Comparison of ENCODE assay signal across 43 mouse cellular contexts in genomic region chr10:117226002-117226401, GRCm38 (mm10). TPM values are rescaled to one million over a fixed set of nuclear protein-coding genes. Genes with fewer than 3 reads are reported as not detected.
"Had no signal": no experiment of that assay in that cellular context is flagged by ENCODE, and none has a peak within 500 bp of the region (broad histone marks: within the 10 kb centered on the region; RNA-seq: fewer than 3 reads in every experiment).

No protein-coding gene starts in this region.

- H3K27me3 ChIP-seq: limb, embryonic 12.5 days; limb, embryonic 13.5 days; limb, embryonic 15.5 days; liver, embryonic 12.5 days; liver, embryonic 13.5 days; lung, embryonic 15.5 days; midbrain, embryonic 12.5 days; midbrain, embryonic 13.5 days; midbrain, embryonic 15.5 days; neural tube, embryonic 12.5 days had no signal

- H3K27ac ChIP-seq: left cerebral cortex, adult 2 months; limb, embryonic 10.5 days; limb, embryonic 12.5 days; limb, embryonic 13.5 days; limb, embryonic 15.5 days; liver, embryonic 12.5 days; liver, embryonic 13.5 days; liver, embryonic 14.5 days; liver, embryonic 15.5 days; lung, embryonic 15.5 days; macrophage; midbrain, embryonic 10.5 days; midbrain, embryonic 12.5 days; midbrain, embryonic 13.5 days; midbrain, embryonic 15.5 days; neural tube, embryonic 12.5 days had no signal

- H3K4me3 ChIP-seq: left cerebral cortex, adult 2 months; limb, embryonic 10.5 days; limb, embryonic 12.5 days; limb, embryonic 13.5 days; limb, embryonic 15.5 days; liver, embryonic 12.5 days; liver, embryonic 13.5 days; liver, embryonic 15.5 days; lung, embryonic 15.5 days; megakaryocyte, embryonic 14.5 days; midbrain, embryonic 10.5 days; midbrain, embryonic 12.5 days; midbrain, embryonic 13.5 days; midbrain, embryonic 15.5 days; myocyte; neural tube, embryonic 12.5 days had no signal

- H3K9me3 ChIP-seq: limb, embryonic 10.5 days; limb, embryonic 12.5 days; limb, embryonic 13.5 days; limb, embryonic 15.5 days; liver, embryonic 12.5 days; liver, embryonic 13.5 days; liver, embryonic 15.5 days; lung, embryonic 15.5 days; megakaryocyte, embryonic 14.5 days; midbrain, embryonic 10.5 days; midbrain, embryonic 12.5 days; midbrain, embryonic 13.5 days; midbrain, embryonic 15.5 days; neural tube, embryonic 12.5 days had no signal

- DNase-seq: left cerebral cortex, postnatal 4 days; liver; liver, embryonic 13.5 days; liver, postnatal 0 days; lung, adult 2 months; lung, embryonic 14.5 days; lung, postnatal 10 days; lung, postnatal 14 days; lung, postnatal 4 days; midbrain, embryonic 14.5 days had no signal

RNA-seq across cellular contexts. Expression of gene 9530003J23Rik, which starts 12.5 kb away (rescaled TPM):
- total RNA-seq: left cerebral cortex, adult 2 months; left cerebral cortex, adult 8-10 months; left cerebral cortex, postnatal 10 days; left cerebral cortex, postnatal 14 days; left cerebral cortex, postnatal 25 days; left cerebral cortex, postnatal 36 days; left cerebral cortex, postnatal 4 days; liver, adult 2 months; megakaryocyte progenitor cell, adult 5-6 weeks; megakaryocyte, adult 5-6 weeks; megakaryocyte-erythroid progenitor cell, adult 5-6 weeks; midbrain, postnatal 0 days; monocyte, adult 5-6 weeks had no signal
- polyA plus RNA-seq: limb, embryonic 10.5 days; limb, embryonic 12.5 days; limb, embryonic 13.5 days; limb, embryonic 14.5 days; limb, embryonic 15.5 days; liver, adult 2 months; liver, embryonic 11.5 days; liver, embryonic 12.5 days; liver, embryonic 13.5 days; liver, embryonic 14.5 days; liver, embryonic 15.5 days; liver, embryonic 16.5 days; liver, postnatal 0 days; lung, embryonic 14.5 days; lung, embryonic 15.5 days; macrophage; midbrain, embryonic 10.5 days; midbrain, embryonic 12.5 days; midbrain, embryonic 13.5 days; midbrain, embryonic 14.5 days; midbrain, embryonic 15.5 days; midbrain, embryonic 16.5 days; myocyte; neural tube, embryonic 11.5 days; neural tube, embryonic 12.5 days had no signal
